Mouse (Mus musculus): ENCODE measurements around the gene Mrrf. TPM values are rescaled to one million over a fixed set of nuclear protein-coding genes. Genes with fewer than 3 reads are reported as not detected.

The Mrrf gene
- polyA plus RNA-seq, 1 experiment = 49.6 TPM

- DNase-seq (ENCODE audit: low read depth) = no peak
Observed at GRCm38 (mm10) chr2:36234526-36235368, 98.6 kb downstream of the Mrrf start.

GRCm38 (mm10) chr2:36235917-36236316 lies 99.7 kb downstream of the Mrrf start:
- no peak for DNase-seq (ENCODE audit: low read depth)

- no peak for DNase-seq (ENCODE audit: low read depth)
Observed at GRCm38 (mm10) chr2:36236889-36237288, 100.7 kb downstream of the Mrrf start.

- no peak for DNase-seq (ENCODE audit: low read depth)
Observed at GRCm38 (mm10) chr2:36237557-36237956, 101.4 kb downstream of the Mrrf start.

- no peak for DNase-seq (ENCODE audit: low read depth)
Observed at GRCm38 (mm10) chr2:36238467-36238866, 102.3 kb downstream of the Mrrf start.

GRCm38 (mm10) chr2:36238951-36239350 lies 102.8 kb downstream of the Mrrf start:
- no peak for DNase-seq (ENCODE audit: low read depth)

Other genes with a start within 250 kb of the Mrrf start
- gene Ttll11, start 156.5 kb upstream of the Mrrf start, polyA plus RNA-seq (2012; rRNA removed) = 1.3 and 2.1 TPM in 2 replicates
- gene Ndufa8, start 87.0 kb upstream of the Mrrf start, polyA plus RNA-seq (2012; rRNA removed) = 105 and 112 TPM in 2 replicates
- 1.9 and 3.2 TPM in 2 replicates for gene Morn5, start 86.9 kb upstream of the Mrrf start, polyA plus RNA-seq (2012; rRNA removed)
- gene Lhx6, start 31.0 kb upstream of the Mrrf start, polyA plus RNA-seq (2012; rRNA removed) = 9.7 and 10.4 TPM in 2 replicates
- 19.3 and 23.4 TPM in 2 replicates for gene Rbm18, start 384 bp downstream of the Mrrf start, polyA plus RNA-seq (2012; rRNA removed)
- 61.1 and 66.4 TPM in 2 replicates for gene Ptgs1, start 94.0 kb downstream of the Mrrf start, polyA plus RNA-seq (2012; rRNA removed)
- gene Olfr338, start 237.1 kb downstream of the Mrrf start, polyA plus RNA-seq (2012; rRNA removed) = not detected in 2 replicates